Mouse (Mus musculus) neural tube, embryonic 11.5 days (tissue): ENCODE measurements around the gene Dffa. TPM values are rescaled to one million over a fixed set of nuclear protein-coding genes. Genes with fewer than 3 reads are reported as not detected.

Source experiments
- ATAC-seq: fragments of 200-750 bp; cut with Nextera tagmentation; 2 replicates; pipeline ENCODE4 v1.8.0; 2017; ENCODE audit warnings: moderate number of reproducible peaks, mild to moderate bottlenecking, moderate TSS enrichment, moderate library complexity; ENCODE audit not compliant: insufficient read depth, low FRiP score, low TSS enrichment
- DNase-seq: peaks from one replicate; pipeline ENCODE4 v3.0.0-alpha.2; 2015; ENCODE audit warnings: low spot score
- H3K27ac ChIP-seq: fragments of 300-500 bp; sonication (generic); 2 replicates; pipeline ENCODE4 v1.5.1; 2014; ENCODE audit warnings: low read depth, mild to moderate bottlenecking, low read length
- H3K27me3 ChIP-seq: fragments of 300-500 bp; sonication (generic); 2 replicates; pipeline ENCODE4 v1.6.1; 2014; ENCODE audit warnings: mild to moderate bottlenecking, low read length, mixed read lengths; ENCODE audit not compliant: control insufficient read depth, insufficient read depth
- H3K36me3 ChIP-seq: fragments of 300-500 bp; sonication (generic); 2 replicates; pipeline ENCODE4 v1.6.1; 2014; ENCODE audit warnings: mild to moderate bottlenecking, low read length, moderate library complexity, mixed read lengths; ENCODE audit not compliant: control insufficient read depth, insufficient read depth
- H3K4me1 ChIP-seq: fragments of 300-500 bp; sonication (generic); 2 replicates; pipeline ENCODE4 v1.6.1; 2014; ENCODE audit warnings: low read length, mixed read lengths; ENCODE audit not compliant: control insufficient read depth, insufficient read depth
- H3K4me2 ChIP-seq: fragments of 300-500 bp; sonication (generic); 2 replicates; pipeline ENCODE4 v1.6.1; 2014; ENCODE audit warnings: low read depth, mild to moderate bottlenecking, moderate library complexity
- H3K4me3 ChIP-seq: fragments of 300-500 bp; sonication (generic); 2 replicates; pipeline ENCODE4 v1.5.1; 2014; ENCODE audit warnings: low read depth, low read length
- H3K9ac ChIP-seq: fragments of 300-500 bp; sonication (generic); 2 replicates; pipeline ENCODE4 v1.6.1; 2014; ENCODE audit warnings: mild to moderate bottlenecking, low read length
- H3K9me3 ChIP-seq: fragments of 300-500 bp; sonication (generic); 2 replicates; pipeline ENCODE4 v1.6.1; 2016; ENCODE audit warnings: low read length; ENCODE audit not compliant: control insufficient read depth
- WGBS: fragments of 180-500 bp; shearing (Covaris S2); extraction: QIAGEN DNeasy Blood & Tissue Kit; methylation state at CpG from one replicate; pipeline ENCODE4 v1.1.7; 2014; 5-methylcytosine and 5-hydroxymethylcytosine counted together
- polyA plus RNA-seq: library from polyadenylated mRNA; unstranded; fragments of >200 nt; fragmentation: Nextera tagmentation; extraction: Ambion mirVana; gene quantifications from 2 replicates; pipeline ENCODE4 v1.2.1, GENCODE M21; 2014

The Dffa gene
- polyA plus RNA-seq = 34.1 and 34.4 TPM in 2 replicates

DNA sequence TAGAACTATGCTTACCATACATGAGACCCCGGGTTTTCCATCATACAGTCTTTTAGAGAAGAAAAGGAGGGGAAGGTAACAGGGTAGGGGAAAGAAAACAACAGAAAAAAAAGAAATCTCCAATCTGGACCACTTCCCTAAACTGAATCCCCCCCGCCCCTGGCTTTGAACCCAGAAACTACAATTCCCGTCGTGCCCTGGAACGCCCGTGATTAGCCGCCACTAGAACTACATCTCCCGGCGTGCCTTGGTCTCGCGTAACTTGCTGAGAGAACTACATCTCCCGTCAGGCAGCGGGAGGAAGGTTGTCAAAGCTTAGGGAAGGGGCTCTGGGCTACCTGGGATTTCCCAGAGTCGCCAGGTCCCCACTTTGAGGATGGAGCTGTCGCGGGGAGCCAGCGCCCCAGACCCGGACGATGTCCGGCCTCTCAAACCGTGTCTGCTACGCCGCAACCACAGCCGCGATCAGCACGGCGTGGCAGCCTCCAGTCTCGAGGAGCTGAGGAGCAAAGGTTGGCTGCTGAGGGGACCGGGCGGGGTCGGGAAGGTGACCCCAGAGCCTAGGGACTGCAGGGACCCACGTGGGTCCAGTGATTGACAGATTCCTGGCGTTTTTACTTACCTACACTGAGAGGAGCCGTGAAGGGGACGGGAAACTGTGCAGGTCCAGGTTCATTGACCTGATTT, at the start of gene Dffa:
Gene Dffa, plus strand, starts transcription at position 272 of the 687 bp plus-strand sequence.
- Histone ChIP-seq H3K27me3 (no peaks in the 10 kb centered on the region), H3K4me1 (peaks cover 8% of the 10 kb centered on the region), H3K4me3 (peak within 1 kb of the TSS; percentile 71), H3K27ac (no peak within 1 kb of the TSS), H3K9ac (peak within 1 kb of the TSS; percentile 75), H3K36me3 (no peaks in the 10 kb centered on the region), H3K9me3 (no peaks in the 10 kb centered on the region), H3K4me2 (peak within 1 kb of the TSS; percentile 84)
- peak; percentile 92 for DNase-seq
- peak; percentile 63 for ATAC-seq
- WGBS = under 1% methylated on average over 35 of the region's 35 CpGs

DNA sequence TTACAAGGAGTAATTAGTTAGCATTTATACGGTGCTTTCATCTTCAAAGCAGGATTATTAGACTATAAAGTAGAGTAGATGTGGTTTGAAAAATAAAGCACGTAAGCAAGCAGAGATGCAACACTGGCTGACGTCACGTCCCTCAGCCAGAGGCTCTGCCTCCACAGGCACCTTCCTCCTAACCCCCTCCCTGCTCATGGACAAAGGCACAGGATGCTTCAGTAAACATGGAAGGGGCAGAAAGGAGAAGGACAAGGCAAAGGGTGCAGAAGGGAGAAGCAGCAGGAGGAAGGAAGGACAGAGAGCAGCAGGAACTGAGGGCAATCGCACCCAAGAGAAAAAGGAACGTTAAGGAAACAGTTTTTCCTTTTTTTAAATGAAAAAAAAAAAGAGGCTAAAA, 48.1 kb upstream of the Dffa start:
- Histone ChIP-seq H3K4me2 (no peak overlapping the region), H3K27me3 (no peaks in the 10 kb centered on the region), H3K4me3 (no peak overlapping the region), H3K9me3 (no peaks in the 10 kb centered on the region), H3K27ac (no peak overlapping the region), H3K36me3 (no peaks in the 10 kb centered on the region), H3K9ac (no peak overlapping the region), H3K4me1 (peaks cover 20% of the 10 kb centered on the region)
- ATAC-seq = no peak
- DNase-seq = no peak
- 56% methylated on average over 6 of the region's 6 CpGs for WGBS

DNA sequence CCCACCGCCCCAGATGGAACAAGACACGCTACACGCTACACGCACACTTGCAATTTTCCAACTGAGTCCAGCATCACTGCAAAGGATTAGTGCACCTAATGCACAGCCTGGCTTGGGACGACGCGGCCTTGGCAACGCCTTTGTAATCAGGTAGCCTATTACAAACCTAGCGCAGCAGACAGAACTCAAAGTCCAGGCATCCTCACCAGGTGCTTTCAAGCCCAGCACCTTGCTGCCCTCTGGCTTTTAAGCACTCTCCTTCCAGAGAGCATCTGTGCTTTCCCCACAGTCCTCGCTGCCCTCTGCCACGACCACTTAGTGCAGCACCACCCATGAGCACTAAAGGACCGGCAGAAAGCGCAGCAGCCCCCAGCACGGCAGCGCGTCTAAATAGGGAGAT, 47.0 kb upstream of the Dffa start:
- Histone ChIP-seq H3K9me3 (no peaks in the 10 kb centered on the region), H3K27ac (peak overlapping the region; percentile 36; the same call in 1 of the 2 replicates), H3K27me3 (no peaks in the 10 kb centered on the region), H3K36me3 (no peaks in the 10 kb centered on the region), H3K4me3 (no peak overlapping the region), H3K4me1 (peaks cover 22% of the 10 kb centered on the region), H3K9ac (no peak overlapping the region), H3K4me2 (0 out of 2 replicates have a peak overlapping the region, but pooled peaks have one; percentile 8)
- ATAC-seq (no peak), DNase-seq (no peak)
- WGBS = 70% methylated on average over 16 of the region's 16 CpGs

DNA sequence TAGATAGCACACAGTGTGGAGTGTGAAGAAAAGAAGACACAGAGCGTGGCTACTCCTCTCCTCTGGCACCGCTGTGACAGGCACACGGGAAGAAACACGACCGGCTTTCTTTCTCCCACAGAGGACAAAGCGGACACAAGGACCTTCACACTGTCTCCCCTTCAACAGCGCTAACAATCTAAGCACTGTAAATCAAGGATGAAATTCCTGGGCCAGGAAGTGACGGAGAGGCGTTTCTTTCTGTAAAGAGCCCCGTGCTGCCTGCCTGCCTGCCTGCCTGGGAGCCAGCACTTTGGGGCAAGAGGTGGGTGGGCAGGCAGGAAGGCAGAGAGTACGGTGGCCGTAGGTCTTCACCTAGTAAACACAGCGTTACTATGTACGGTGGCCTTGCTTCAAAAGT, 46.5 kb upstream of the Dffa start:
- 0 out of 2 replicates have a peak overlapping the region, but pooled peaks have one; percentile 8 for H3K4me2 ChIP-seq
- WGBS = 36% methylated on average over 14 of the region's 14 CpGs
- H3K27me3 ChIP-seq = no peaks in the 10 kb centered on the region
- no peak overlapping the region for H3K4me3 ChIP-seq
- H3K4me1 ChIP-seq = peaks cover 27% of the 10 kb centered on the region
- no peak for ATAC-seq
- no peak overlapping the region for H3K9ac ChIP-seq
- H3K9me3 ChIP-seq = no peaks in the 10 kb centered on the region
- no peaks in the 10 kb centered on the region for H3K36me3 ChIP-seq
- DNase-seq = peak; percentile 8
- H3K27ac ChIP-seq = peak overlapping the region; percentile 36

DNA sequence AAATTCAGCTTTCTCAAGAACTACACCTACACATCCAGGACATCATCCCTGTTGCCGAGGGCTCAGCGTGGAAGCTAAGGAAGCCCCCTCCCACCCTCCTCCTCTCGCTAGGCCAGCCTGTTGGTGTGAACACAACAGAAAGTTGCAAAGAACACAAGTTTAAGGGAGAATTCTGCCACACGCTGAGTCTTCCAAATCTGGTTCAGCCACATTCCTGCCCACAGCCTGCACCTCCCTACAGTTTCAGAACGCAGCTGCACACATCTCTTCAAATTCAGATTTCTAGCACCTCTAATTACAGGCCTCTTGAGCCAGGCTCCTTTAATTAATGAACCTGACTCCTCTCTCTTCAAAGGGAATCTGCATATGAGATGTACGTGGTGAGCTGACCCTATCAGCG, 45.6 kb upstream of the Dffa start:
- no peaks in the 10 kb centered on the region for H3K9me3 ChIP-seq
- DNase-seq (no peak), ATAC-seq (no peak)
- no peaks in the 10 kb centered on the region for H3K36me3 ChIP-seq
- H3K4me2 ChIP-seq = no peak overlapping the region
- H3K9ac ChIP-seq = no peak overlapping the region
- peaks cover 29% of the 10 kb centered on the region for H3K4me1 ChIP-seq
- no peak overlapping the region for H3K4me3 ChIP-seq
- WGBS = 36% methylated on average over 7 of the region's 7 CpGs
- H3K27ac ChIP-seq = no peak overlapping the region
- no peaks in the 10 kb centered on the region for H3K27me3 ChIP-seq

DNA sequence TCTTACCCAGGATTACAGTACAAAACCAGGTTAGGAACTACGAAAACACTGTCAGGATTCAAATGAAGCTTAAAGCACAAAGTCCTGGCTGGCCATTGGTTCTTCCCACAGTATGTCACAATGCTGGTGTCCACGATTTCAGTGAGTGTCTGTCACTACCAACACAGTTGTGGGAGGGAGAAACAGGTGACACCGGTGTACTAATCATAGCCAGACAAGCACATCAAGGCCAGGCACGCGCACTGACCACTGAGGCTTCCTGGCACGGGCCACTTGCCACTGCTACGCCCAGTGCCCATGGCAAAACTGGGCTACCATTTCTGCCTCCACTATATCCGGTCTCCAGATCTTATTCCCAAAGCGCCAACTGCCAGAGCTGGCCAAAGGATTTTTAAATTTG, 44.2 kb upstream of the Dffa start:
- 88% methylated on average over 9 of the region's 9 CpGs for WGBS
- H3K4me1 ChIP-seq = peaks cover 29% of the 10 kb centered on the region
- no peak for ATAC-seq

GRCm38 (mm10) chr4:149060621-149061431, 43.1 kb upstream of the Dffa start:
- 48% methylated on average over 14 of the region's 14 CpGs for WGBS
- ATAC-seq (no peak), DNase-seq (no peak)
- Histone ChIP-seq H3K4me2 (no peak overlapping the region), H3K27me3 (no peaks in the 10 kb centered on the region), H3K4me3 (no peak overlapping the region), H3K36me3 (no peaks in the 10 kb centered on the region), H3K9me3 (no peaks in the 10 kb centered on the region), H3K27ac (no peak overlapping the region), H3K9ac (no peak overlapping the region), H3K4me1 (peaks cover 29% of the 10 kb centered on the region)

More for the DNA sequence above, 44.2 kb upstream of the Dffa start:
- no peak overlapping the region for H3K9ac ChIP-seq
- H3K27me3 ChIP-seq = no peaks in the 10 kb centered on the region
- H3K36me3 ChIP-seq = no peaks in the 10 kb centered on the region
- no peaks in the 10 kb centered on the region for H3K9me3 ChIP-seq
- DNase-seq = no peak
- no peak overlapping the region for H3K4me2 ChIP-seq
- H3K4me3 ChIP-seq = no peak overlapping the region
- no peak overlapping the region for H3K27ac ChIP-seq

GRCm38 (mm10) chr4:149061432-149061718, 42.6 kb upstream of the Dffa start:
- Histone ChIP-seq H3K4me1 (peaks cover 29% of the 10 kb centered on the region), H3K9ac (no peak overlapping the region)

More at GRCm38 (mm10) chr4:149061432-149061718, 42.6 kb upstream of the Dffa start:
- no peaks in the 10 kb centered on the region for H3K36me3 ChIP-seq
- H3K4me3 ChIP-seq = no peak overlapping the region
- ATAC-seq = no peak
- H3K27ac ChIP-seq = no peak overlapping the region
- H3K27me3 ChIP-seq = no peaks in the 10 kb centered on the region
- 69% methylated on average over 13 of the region's 13 CpGs for WGBS
- H3K4me2 ChIP-seq = no peak overlapping the region
- no peak for DNase-seq
- H3K9me3 ChIP-seq = no peaks in the 10 kb centered on the region
